Mouse (Mus musculus) hindbrain, embryonic 14.5 days (tissue): ENCODE results near the gene Foxp2. TPM values are rescaled to one million over a fixed set of nuclear protein-coding genes. Genes with fewer than 3 reads are reported as not detected.

ENCODE experiments used
- microRNA-seq: library from miRNA; unstranded; fragments of <30 nt; microRNA quantifications from one replicate; pipeline ENCODE4, GENCODE M21; 2016
- polyA plus RNA-seq: library from polyadenylated mRNA; unstranded; fragments of >200 nt; fragmentation: Nextera tagmentation; extraction: Ambion mirVana; gene quantifications from 2 replicates; pipeline ENCODE4 v1.2.1, GENCODE M21; 2014

Foxp2 gene
- polyA plus RNA-seq, 1 experiment from 2014 or later, result 23.1 TPM

Small RNAs within 50 kb of the gene (microRNA-seq; reads per million reads assigned to microRNA genes)
- gene Gm25470, result not detected

Other genes starting within 250 kb of the Foxp2 start
- not detected in 2 replicates for gene Ppp1r3a, start 146.1 kb upstream of the Foxp2 start, polyA plus RNA-seq